Mouse (Mus musculus): ENCODE measurements around the gene Gm10197.
A peak's percentile ranks its signal among the peaks of the same experiment; 100 is the strongest.
"Not testable (repeated sequence)": the region's sequence is repeated elsewhere in the genome, so short reads cannot be mapped to it uniquely, and the experiment has no call there.

Gm10197 gene

DNA sequence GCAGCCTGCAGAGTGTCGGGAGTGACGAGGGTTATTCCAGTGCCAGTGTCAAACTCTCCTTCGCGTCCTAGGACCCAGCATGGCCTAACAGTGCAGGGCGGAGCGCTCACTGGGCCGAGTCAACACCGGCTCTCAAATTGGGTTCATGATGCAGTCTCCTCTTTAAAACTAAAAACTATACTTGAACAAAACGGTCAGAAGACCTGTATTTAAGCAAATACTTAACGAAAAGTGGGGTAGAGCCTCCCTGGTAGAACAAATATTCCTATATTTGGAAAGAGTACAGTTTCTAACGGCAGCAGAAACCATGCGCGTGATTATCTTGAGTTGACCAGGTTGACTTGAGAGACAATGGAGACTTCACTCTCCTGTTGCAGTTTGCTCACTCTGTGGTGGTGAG lies at the start of gene Gm10197:
Gene Gm10197 (minus strand): TSS at position 101 of the 400 bp plus-strand sequence.
- DNase-seq (ENCODE audit: low read depth): no peak

DNA sequence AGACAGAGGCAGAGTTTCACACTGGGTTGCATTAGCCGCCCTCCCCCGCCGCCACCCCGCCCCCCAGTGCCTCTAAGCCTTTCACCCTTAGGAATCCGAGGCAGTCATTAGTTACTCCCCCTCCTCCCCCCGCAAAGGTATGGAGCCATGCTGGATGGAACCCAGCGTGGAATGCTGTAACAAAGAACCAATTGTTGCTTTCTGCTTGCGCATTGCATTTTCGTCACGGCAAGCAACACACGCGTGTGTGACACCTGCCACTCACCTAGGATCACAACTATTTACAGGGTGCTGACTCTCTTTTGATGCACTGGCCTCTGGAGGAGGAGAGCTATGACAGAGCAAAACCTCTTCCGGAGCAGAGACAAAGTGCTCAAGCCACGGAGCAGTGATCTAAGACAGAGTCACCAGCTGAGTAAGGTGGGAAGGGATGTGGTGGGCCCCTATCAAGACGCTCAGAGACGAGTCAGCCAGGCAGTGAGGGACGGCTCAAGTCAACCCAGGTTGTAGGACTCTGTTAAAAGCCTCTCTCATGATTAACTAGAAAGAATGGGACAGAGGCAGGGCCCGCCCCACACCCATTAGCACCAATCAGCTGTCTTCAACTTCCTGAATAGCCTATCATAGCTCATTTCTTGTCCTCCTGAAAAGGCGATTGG lies 49.5 kb upstream of the Gm10197 start:
- peak; percentile 90 for DNase-seq (ENCODE audit: low read depth)

DNA sequence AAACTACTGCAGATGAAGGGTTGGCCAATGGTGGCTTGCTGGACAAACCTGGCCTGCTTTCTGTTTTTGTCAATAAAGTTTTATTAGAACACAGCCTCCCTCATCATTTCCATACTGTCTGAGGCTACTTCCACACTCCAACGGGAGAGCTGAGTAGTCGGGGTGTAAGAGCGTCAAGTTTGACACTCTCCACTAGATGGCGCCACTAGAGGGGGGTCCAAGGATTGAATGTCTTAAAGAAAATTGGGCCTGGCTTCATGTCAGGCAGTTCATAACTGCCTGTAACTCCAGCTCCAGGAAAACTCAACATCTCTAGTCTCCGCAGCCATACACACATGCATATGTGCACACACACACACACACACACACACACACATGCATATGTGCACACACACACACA lies 48.3 kb upstream of the Gm10197 start:
- DNase-seq (ENCODE audit: low read depth): peak; percentile 91

DNA sequence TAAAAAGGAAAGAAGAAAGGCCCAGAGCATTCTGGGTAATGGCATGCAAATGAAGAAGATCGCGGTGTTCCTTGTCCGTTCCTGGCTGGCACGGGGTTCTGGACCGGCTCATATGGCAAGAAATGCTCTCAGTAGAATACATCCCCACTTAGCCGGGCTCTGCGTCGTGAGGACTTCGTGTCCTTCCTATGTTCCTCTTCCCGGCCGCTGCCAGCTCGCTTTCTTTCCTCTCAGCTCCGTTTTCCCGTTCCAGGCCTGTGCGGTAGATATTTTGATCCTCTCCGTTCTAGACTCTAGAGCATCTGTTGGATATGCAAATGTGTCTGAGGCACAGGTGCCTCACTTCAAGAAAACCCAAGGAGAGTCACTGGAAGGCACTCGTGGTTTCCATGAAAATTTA lies 43.6 kb upstream of the Gm10197 start:
- DNase-seq (ENCODE audit: low read depth): no peak

DNA sequence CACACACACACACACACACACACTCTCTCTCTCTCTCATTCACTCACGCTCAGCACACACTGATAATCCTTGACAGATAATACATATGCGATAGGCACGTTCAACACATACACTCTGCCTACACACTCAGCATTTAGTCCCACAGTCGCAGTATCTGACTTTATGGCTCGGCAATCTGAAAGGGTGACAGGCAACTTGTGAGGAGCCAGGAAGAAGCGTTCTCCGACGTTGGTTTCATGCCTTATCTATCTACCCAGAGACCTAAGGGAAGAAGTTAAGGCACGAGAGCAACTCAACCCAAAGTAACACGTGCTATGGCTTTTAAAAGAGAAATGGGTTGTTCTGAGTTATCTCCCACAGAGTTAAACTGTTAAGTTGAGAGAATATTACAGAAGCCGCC lies 43.1 kb upstream of the Gm10197 start:
- DNase-seq (ENCODE audit: low read depth): no peak

DNA sequence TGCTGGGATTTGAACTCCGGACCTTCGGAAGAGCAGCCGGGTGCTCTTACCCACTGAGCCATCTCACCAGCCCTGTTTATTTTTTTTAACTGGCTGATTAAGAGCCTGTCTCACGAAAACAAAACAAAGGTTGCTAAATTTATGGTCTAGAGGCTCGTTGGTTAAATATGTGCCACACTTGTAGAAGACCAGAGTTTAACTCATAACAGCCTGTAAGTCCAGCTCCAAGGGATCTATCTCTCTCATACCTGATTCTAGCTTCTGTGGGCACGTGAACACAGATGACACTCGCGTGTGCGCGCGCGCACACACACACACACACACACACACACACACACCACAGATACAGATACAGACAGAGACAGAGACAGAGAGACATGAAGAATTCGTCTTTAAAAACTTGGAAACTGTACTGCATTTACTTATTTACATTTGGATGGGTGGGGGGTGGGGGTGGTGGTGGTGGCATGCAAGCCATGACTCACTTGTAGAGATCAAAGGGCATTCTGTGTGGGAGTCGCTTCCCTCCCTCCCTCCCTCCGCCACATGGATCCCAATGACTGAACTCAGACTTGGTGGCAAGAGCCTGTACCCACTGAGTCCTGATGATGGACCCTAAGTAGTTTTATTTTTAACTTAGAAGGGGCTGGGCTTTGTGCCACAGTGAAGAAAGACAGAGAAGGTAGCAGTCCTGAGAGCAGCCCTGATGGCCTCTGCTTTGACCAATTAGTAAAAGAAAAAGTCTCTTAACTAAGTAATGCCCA lies 42.2 kb upstream of the Gm10197 start:
- no peak for DNase-seq (ENCODE audit: low read depth)

DNA sequence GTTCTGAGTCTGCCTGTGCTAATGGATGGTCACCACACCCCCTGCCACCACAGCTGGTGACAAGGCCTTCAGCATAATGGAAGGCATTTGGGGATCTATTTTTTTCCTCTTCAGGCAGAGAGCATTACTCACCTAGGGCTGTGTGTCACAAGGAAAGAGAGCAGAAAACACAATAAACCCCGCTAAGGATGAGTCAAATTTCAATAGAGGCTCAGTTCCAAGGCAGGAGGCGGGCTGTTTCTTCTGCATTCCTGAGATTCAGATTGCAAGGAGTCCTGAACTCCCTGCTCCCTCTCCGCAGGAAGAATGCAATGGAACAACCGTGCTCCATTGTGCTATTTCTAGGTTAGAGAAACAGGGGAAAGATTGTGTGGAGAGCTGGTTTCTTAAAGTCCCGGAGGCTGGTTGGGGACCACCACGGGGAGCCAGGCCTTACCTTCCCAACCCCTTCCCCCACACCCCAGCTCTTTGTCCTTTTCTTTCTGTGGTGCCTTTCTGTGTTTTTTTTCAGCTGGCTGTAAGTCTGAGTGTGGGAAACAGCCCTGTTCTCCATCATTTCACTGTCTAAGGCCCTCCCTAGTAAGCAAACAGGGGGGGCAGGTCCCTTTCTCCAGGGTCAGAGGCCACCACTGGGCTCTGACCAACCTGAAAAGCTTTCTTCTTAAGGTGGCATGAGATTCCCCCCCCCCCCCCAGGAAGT lies 40.7 kb upstream of the Gm10197 start:
- DNase-seq (ENCODE audit: low read depth): no peak

DNA sequence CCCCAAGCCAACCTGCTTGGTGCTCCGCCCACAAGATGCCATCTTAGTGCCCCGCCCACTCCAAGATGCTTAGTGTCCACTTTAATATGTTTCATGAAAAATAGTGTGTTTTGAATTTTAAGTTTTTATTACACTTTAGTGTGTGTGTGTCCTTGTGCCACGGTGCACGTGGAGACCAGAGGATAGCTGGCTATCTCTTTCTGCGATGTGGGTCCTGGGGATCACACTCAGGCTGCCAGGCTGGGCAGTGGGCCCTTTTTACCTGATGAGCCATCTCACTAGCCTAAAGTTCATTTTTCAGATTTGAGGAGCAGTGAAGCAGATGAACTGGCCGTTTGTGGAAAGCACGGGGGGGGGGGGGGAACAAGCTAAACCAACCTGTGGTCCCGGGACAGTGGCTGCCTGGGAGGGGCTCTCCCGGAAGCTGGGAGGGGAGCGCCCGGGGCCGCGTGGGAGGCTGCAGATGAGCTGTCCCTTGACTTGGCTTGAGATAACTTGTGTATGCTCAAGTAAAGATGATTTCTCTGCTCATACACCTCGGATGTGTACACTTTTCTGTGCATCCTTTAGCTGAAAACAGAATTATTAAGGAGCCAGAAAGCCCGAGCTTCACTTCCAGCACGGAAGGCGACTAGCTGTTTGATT lies 38.2 kb upstream of the Gm10197 start:
- no peak for DNase-seq (ENCODE audit: low read depth)

DNA sequence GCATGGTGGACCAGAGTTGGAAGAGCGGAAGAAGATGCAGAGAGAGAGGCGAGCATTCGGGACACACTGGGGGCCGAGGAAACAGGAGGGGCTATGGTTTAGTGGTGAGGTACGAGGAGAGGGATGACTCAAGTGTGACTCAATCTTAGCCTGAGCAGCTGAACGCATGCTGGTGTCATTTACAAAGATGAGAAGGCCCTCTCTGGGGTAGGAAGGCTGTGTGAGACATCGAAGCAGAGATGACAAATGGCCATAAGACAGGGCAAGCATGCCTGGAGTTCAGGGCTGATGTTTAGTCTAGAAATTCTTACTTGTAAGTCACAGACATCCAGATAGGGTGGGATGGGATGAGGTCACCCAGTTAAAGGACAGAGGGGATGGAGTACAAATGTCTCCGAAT lies 36.8 kb upstream of the Gm10197 start:
- no peak for DNase-seq (ENCODE audit: low read depth)

DNA sequence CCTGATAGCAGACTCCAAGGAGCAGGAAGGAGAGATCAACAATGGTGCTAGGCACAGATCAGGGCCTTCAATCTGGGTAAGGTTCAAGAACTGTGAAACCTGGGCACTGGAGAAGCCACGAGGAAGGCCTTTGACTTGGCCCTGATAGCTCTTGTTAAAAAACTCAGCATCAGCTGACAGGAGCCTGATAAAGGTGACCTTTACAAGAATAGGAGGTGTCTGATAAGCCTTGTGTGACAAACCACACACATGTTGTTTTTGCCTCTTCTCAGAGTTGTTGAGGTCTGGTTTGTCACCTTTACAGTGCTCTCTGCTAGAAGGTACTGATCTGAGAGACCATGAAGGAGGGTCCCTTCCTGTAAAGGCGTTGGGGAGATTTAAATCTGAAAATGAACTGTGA lies 35.8 kb upstream of the Gm10197 start:
- no peak for DNase-seq (ENCODE audit: low read depth)

DNA sequence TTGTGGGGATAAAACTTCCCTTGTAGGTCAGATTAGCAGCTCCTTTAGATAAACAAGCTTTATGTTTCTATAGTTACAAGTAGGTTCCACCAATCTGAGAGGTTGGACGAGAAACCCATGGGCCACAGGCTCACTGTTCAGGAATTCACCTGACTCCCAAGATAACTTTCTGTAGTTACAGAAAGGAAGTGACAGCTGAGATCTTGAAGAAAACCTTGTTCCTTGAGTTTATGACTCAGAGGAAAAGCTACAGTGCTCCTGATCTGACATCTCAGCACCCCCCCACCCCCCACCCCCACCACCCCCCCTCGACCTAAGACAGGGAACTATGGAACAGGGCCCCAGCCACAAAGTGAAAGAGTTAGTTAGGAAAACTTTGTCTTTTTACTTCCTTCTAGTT lies 34.2 kb upstream of the Gm10197 start:
- DNase-seq (ENCODE audit: low read depth): no peak

DNA sequence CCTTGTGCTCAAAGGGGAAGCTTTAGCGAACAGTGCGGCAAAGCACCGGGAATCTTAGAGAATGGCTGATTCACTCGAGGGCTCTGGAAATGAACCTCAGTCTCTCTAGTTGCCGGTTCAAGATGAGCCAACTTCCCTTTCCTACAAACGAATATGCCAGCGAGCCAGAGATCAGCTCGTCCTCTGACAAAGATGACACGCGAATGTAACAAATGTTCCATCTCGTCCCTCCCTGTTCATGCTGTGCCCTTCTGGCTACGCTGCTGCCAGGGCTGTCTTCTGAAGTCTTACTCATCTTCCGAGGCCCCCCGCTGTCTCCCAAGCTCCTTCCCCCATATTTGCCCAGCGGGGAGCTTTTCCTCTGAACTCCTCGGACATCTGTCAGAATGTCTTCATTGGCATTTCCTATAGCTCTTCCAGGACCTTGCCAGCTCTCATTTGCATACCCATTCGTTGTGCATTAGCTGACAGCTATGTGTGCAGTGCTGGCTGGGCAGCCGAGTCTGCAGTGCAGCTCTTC lies 33.3 kb upstream of the Gm10197 start:
- DNase-seq (ENCODE audit: low read depth): no peak

DNA sequence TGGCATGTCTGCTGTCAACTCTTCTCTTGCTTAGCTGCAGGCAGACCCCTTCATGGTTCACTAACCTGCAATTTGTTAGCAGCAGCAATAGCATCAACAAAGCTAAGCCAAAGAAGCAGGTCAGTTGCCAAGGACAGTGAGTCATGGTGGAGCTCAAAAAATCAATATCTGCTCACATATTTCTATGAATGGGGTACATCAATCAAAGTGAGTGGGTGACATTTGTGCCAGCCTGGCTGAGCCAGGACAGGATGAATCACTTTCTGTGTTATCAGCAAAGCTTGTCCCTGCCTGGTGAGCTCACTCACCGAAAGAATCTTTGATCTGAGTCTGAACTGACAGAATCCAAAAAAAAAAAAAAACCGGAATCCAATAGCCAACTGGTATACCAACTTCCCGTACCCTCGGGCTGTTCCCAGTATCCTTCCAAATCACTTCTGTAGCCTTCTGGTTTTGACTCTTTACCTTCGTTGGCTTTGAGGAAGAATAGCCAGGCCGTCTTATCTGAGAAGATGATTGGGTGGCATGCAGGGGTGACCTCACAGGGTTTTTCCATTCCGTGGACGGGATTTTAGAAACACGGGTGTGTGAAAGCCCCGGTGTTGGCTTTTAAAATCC lies 32.8 kb upstream of the Gm10197 start:
- DNase-seq (ENCODE audit: low read depth): no peak

DNA sequence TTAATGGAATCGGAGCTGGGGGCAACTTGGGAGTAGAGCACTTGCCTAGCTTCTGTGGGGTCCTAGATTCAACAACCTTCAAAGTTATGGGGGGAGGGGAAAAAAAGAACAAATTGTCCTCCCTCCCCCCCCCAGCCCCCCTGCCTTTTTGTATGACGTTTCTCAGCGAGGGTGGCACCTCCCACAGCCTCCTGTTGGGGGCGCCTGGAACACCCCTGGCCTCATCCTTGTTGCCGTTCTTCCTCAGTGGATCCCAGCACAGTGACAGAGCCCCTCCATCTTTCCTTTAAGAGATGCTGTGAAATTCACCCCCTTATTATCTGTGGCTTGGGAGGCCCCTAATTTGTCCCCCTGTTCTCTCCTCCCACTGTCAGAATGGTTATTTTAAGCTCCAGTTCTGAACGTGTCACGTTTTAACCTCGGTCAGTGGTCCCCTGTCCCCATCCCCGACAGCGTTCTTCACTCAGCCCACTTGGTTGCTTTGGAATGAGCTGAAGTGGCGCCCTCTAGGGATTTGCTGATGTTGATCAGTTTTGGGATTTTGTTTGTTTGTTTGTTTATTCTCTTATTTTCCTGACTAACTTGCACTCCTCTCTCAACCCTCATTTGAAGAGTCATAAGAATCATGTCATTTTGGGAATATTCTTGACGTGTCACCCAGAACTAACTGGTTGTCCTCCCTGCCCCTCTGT lies 31.3 kb upstream of the Gm10197 start:
- no peak for DNase-seq (ENCODE audit: low read depth)

DNA sequence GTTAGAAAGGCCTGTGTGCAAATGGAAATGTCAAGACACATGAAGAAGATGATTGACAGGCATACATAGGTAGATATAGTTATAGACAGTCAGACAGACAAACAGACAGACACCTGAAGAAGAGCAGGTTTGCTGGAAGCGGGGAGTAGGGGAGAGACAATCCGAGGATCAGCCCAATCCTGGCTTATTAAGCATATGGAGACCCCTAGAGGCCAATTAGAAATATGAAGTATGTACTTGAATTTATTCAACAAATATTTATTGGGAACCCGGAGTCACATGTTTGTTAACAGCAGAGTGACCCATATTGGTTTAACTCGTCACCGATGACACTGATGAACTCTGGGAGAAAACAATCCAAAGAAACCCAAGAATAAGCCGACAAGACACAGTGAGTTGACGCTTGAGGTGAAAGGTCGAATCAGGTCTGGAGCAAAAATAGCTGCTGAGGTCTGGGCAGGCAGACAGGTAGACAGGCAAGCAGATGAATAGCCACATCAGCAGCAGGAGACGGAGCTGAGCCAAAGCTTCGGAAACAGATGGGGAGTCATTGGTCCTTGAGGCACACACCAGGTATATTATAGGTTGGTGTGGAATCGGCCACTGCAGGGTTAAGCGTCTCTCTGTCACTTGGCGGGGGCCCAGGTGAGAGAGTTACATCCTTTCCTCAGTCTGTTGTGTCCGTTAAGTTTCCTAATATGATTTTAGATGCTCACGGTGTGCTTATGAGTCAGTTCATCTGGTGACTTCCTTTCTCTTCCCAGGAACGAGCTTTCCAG lies 29.0 kb upstream of the Gm10197 start:
- DNase-seq (ENCODE audit: low read depth): no peak

DNA sequence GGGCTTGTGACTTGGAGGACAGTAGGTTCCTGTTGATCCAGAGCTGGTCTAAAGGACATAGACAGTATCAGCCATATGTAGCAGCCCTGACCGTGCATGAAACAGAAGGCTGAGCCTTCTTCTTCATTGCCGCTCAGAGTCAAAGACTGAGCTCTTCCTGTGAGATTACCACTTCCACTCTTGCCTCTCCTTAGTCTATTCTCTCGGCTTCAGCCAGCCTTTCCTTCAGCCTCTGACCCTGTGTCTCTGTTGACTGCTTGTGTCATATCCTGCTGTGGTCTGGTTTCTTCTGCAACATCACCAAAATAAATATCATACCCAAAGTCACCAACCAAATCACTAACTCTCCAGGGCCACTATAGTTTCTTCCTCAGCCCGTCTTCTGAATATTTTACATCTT lies 27.6 kb upstream of the Gm10197 start:
- no peak for DNase-seq (ENCODE audit: low read depth)

DNA sequence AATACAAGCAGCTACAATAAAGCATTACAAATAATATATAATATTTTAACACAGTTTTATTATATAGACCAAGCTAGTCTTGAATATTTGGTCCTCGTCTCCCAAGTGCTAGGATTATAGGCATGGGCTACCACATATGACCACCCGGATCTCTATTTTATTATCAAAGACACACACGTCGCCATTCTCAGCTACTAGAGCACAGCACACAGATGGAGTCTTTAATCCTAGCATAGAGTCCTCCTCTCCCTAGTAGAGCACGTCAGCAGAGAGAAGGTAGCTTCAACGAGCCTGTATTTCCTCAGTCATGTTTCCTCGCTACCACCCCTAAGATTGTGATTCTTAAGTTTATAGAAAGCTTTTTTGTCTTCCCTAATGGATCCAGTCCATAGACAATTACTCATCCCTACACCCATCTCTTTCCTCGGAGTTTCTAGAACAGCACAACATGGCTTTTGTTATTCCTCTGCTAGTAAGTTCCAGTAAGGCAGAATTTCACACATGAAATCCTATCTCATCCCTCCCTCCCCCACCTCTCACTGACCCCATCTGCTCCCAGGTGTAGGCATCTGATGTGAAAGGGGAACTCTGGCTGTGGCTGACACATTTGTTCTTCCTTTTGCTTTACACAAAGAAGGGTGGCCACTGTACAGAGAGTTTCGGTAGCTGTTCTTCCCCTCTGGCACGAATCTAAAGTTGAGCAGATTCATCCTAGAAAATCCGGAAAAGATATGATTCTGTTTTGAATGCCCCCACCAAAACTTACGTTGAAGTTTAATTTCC lies 26.1 kb upstream of the Gm10197 start:
- no peak for DNase-seq (ENCODE audit: low read depth)

DNA sequence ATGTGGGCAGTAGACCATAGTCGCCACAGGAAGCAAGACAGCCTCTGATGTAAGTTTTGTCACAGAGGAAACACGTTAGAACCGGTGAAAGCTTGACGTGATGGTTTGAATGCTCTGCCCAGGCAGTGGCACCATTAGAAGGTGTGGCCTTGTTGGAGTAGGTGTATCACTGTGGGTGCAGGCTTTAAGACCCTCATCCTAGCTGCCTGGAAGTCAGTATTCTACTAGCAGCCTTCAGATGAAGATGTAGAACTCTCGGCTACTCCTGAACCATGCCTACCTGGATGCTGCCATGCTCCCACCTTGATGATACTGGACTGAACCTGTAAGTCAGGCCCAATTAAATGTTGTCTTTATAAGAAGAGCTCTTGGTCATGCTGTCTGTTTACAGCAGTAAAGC lies 24.2 kb upstream of the Gm10197 start:
- not testable (repeated sequence) for DNase-seq (ENCODE audit: low read depth)

DNA sequence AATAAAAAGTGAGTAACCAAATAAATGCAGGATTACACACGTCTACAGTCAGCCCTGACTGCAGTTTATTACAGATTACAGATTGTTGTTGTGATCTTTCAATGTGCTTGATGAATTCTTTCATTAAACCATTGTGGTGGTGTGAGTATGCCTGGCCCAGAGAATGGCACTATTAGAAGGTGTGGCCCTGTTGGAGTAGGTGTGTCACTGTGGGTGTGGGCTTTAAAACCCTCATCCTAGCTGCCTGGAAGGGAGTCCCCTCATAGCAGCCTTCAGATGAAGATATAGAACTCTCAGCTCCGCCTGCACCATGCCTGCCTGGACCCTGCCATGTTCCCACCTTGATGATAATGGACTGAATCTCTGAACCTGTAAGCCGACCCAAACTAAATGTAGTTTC lies 23.4 kb upstream of the Gm10197 start:
- not testable (repeated sequence) for DNase-seq (ENCODE audit: low read depth)

DNA sequence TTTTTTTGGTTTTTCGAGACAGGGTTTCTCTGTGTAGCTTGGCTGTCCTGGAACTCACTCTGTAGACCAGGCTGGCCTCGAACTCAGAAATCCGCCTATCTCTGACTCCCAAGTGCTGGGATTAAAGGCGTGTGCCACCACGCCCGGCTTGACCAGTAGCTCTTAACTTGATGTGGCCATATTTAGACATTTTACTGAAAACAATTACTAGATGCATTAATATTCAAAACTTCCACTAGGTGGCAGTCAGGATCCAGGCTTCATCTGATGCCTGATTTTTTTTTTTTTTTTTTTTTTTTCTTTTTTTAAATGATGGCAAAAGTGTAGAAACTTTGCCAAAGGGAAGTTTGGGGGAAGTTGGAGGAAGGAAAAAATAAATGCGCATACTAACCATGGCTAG lies 23.0 kb upstream of the Gm10197 start:
- DNase-seq (ENCODE audit: low read depth): peak; percentile 87

All from naive thymus-derived CD4-positive, alpha-beta T cell, adult 2 months (primary cell).